Mouse (Mus musculus): Measurements from ENCODE around the gene Rptor.

DNA sequence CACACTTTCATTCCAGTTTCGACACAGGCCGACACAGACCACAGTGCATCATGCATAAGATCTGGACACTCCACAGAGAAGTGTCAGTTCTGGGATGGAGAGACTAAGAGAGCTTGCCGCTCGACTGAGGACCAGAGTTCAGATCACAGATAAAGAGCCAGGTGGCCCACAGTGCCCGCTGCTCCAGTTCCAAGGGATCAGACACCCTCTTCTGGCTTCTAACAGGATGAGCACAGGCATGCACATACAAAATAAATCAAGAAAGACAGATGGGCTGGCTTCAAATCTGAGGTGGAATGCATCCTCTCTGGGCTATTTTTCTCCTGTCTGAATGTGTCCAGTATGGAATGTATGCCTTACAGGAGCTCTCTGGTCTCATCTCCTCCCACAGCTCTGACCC, 324.1 kb downstream of the Rptor start:
- TF ChIP-seq CTCF (IDR thresholded peaks at IDR 0.05; ENCODE audit: low read depth) (no peak), EP300 (IDR thresholded peaks at IDR 0.05; ENCODE audit: low read depth) (no peak)
